Mouse (Mus musculus) kidney, adult 2 months (tissue): ENCODE measurements around the gene Gm47791.

Experiments used
- CTCF ChIP-seq: fragments of 200-500 bp; conservative IDR thresholded peaks from 2 replicates; pipeline ENCODE4 v1.5.1; 2011; ENCODE audit warnings: low read depth, mild to moderate bottlenecking, control low read depth, low read length, moderate library complexity, mixed read lengths; ENCODE audit not compliant: insufficient read depth, insufficient read length
- POLR2A ChIP-seq: fragments of 200-500 bp; IDR thresholded peaks from one replicate; pipeline ENCODE4 v1.6.1; 2011; ENCODE audit warnings: low read depth, low read length, control low read depth

DNA sequence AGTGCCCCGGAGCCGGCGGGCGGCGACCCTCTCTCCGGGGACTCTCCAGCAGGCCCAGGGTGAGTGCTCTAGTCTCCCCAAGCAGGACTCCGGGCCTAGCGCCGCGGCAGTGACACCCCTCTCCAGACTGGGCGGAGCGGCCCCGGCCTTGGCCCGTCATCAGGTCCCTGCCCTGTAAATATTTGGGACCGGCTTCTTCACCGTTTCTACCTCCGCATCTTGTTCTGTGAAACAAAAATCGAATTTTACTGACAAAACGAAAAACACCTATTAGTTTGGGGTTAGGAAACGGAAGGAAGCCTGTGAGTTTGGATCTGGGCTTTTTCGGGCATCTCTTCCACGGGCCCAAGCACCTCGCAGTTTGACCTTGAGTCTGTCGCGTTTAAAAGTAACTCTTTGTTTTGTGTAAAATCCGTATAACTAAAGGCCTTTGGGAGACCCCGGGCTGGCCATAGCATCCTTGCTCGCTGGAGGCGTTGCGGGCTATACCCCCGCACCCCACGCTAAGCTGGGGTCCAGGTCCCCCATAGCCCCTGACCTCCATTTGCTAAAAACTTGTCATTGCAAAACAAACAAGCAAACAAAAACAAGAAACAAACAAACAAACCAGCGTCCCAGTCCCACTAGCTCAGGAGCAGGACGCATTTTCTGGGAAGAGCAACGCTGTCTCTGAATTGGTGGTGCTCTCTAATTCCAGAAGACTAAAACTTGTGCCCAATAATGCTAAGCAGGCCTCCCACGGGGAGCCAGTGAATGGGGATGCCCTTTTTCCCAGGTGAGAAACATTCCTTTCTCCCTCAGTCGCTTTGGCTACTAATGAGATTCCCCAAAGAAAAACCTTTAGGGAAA is 45.8 kb downstream of the Gm47791 start:
- no peak for TF ChIP-seq CTCF
- TF ChIP-seq POLR2A: no peak
